Mouse (Mus musculus) thymus, adult 2 months (tissue): Measurements from ENCODE around the gene Gm15319.
"Not testable (repeated sequence)": the region's sequence is repeated elsewhere in the genome, so short reads cannot be mapped to it uniquely, and the experiment has no call there.

Experiments
- CTCF ChIP-seq: fragments of 200-500 bp; IDR thresholded peaks from 2 replicates; pipeline ENCODE4 v1.5.1; 2012; ENCODE audit warnings: mild to moderate bottlenecking, control low read depth, low read length, moderate library complexity, borderline replicate concordance; ENCODE audit not compliant: control insufficient read depth, poor library complexity, insufficient read depth; ENCODE audit errors: extremely low read depth
- POLR2A ChIP-seq: fragments of 200-500 bp; IDR thresholded peaks from 2 replicates; pipeline ENCODE4 v1.6.1; 2012; ENCODE audit warnings: mild to moderate bottlenecking, low read length, control low read depth, moderate library complexity; ENCODE audit not compliant: control insufficient read depth, poor library complexity, insufficient read depth; ENCODE audit errors: extremely low read depth

GRCm38 (mm10) chr8:20380590-20381238 lies 17.7 kb upstream of the Gm15319 start:
- not testable (repeated sequence) for TF ChIP-seq POLR2A, CTCF
